Mouse (Mus musculus) neutrophil, adult 83 days (primary cell): ENCODE measurements around the gene Hck. TPM values are rescaled to one million over a fixed set of nuclear protein-coding genes. Genes with fewer than 3 reads are reported as not detected.

ENCODE experiments used
- total RNA-seq, 2 experiments: library from RNA; stranded (reverse); gene quantifications; one replicate each; pipeline ENCODE4 v1.2.4; 2023

The Hck gene
- total RNA-seq, result 100 to 1,000 TPM; 205 to 228 TPM

GRCm38 (mm10) chr2:153108313-153109264 is at the start of gene Hck:
Gene Hck (plus strand): TSS chr2:153108468.

GRCm38 (mm10) chr2:153065747-153066508 is 42.3 kb upstream of the Hck start, which contains the start of gene Ccm2l:
Gene Ccm2l (plus strand): TSS chr2:153065955.

GRCm38 (mm10) chr2:153160844-153161683 is 52.8 kb downstream of the Hck start, which contains the start of gene Tm9sf4:
Gene Tm9sf4 (plus strand): TSS chr2:153161303.

Other genes starting within 250 kb of the Hck start
- not detected for gene Mylk2, start 197.1 kb upstream of the Hck start, total RNA-seq
- not detected for gene Foxs1, start 175.3 kb upstream of the Hck start, total RNA-seq
- gene Dusp15, start 156.8 kb upstream of the Hck start, total RNA-seq, result not detected
- gene Ttll9, start 146.0 kb upstream of the Hck start, total RNA-seq, result not detected
- 10 to 100 TPM; 14.9 to 16.5 TPM for gene Pdrg1, start 93.0 kb upstream of the Hck start, total RNA-seq
- not detected for gene Xkr7, start 76.6 kb upstream of the Hck start, total RNA-seq
- gene Ccm2l, start 42.5 kb upstream of the Hck start, total RNA-seq, result 1 to 10 TPM; 1.3 to 1.4 TPM
- gene Tm9sf4, start 52.8 kb downstream of the Hck start, total RNA-seq, result 10 to 100 TPM; 78.1 to 88.5 TPM
- 1 to 10 TPM; 5.0 to 5.7 TPM for gene Tspyl3, start 117.0 kb downstream of the Hck start, total RNA-seq
- gene Plagl2, start 133.0 kb downstream of the Hck start, total RNA-seq, result 10 to 100 TPM; 32.9 to 34.9 TPM
- 10 to 100 TPM; 20.7 to 21.7 TPM for gene Pofut1, start 133.1 kb downstream of the Hck start, total RNA-seq
- 10 to 100 TPM; 31.3 to 35.4 TPM for gene Kif3b, start 182.9 kb downstream of the Hck start, total RNA-seq
- gene Asxl1, start 237.4 kb downstream of the Hck start, total RNA-seq, result 10 to 100 TPM; 78.3 to 86.8 TPM